Comparison of ENCODE assay signal across 18 mouse cellular contexts in genomic region chr11:115690356-115690755, GRCm38 (mm10). TPM values are rescaled to one million over a fixed set of nuclear protein-coding genes. Genes with fewer than 3 reads are reported as not detected.
A peak's percentile ranks its signal among the peaks of the same experiment; 100 is the strongest.
DNase-seq lines count a peak whose midpoint lies in the region; ATAC-seq and TF ChIP-seq lines count a peak whose summit lies in the region.
"Had no signal": no experiment of that assay in that cellular context is flagged by ENCODE, and none has a peak within 500 bp of the region (broad histone marks: within the 10 kb centered on the region; RNA-seq: fewer than 3 reads in every experiment).

No protein-coding gene starts in this region.

- H3K36me3 ChIP-seq in heart, embryonic 10.5 days: peaks cover 28% of the 10 kb centered on the region
- H3K36me3 ChIP-seq in testis, adult 2 months (ENCODE audit: control insufficient read depth, insufficient read depth, low read length): no peaks in the 10 kb centered on the region

- H3K4me1 ChIP-seq in heart, embryonic 10.5 days: peaks cover 38% of the 10 kb centered on the region
- peaks cover 3% of the 10 kb centered on the region; the same call in 1 of the 2 replicates for H3K4me1 ChIP-seq in testis, adult 2 months (ENCODE audit: control insufficient read depth, insufficient read depth, low read length)

- TF ChIP-seq CTCF in testis, adult 2 months (IDR thresholded peaks at IDR 0.05; ENCODE audit: control insufficient read depth, insufficient read depth, insufficient replicate concordance, low read depth, low read length): no peak

- ATAC-seq in inflammation-experienced regulatory T-cells, adult 6 months: no peak
- ATAC-seq: forebrain, postnatal 0 days; intestine, embryonic 16.5 days; midbrain, embryonic 16.5 days had no signal

- 79% methylated on average over 5 of the region's 5 CpGs for WGBS in heart, embryonic 10.5 days

- H3K27me3 ChIP-seq in heart, embryonic 10.5 days (ENCODE audit: insufficient read depth, poor library complexity, severe bottlenecking): no peaks in the 10 kb centered on the region
- H3K27me3 ChIP-seq in testis, adult 2 months (ENCODE audit: control insufficient read depth, insufficient read depth, low read length): no peaks in the 10 kb centered on the region
- H3K27me3 ChIP-seq: limb, embryonic 15.5 days; megakaryocyte, embryonic 14.5 days had no signal

- no peak for TF ChIP-seq POLR2A in testis, adult 2 months (IDR thresholded peaks at IDR 0.05; ENCODE audit: control insufficient read depth, low read depth, low read length)

- H3K9me3 ChIP-seq in heart, embryonic 10.5 days: no peaks in the 10 kb centered on the region
- H3K9me3 ChIP-seq: G1E; hindbrain, embryonic 10.5 days; limb, embryonic 15.5 days had no signal

- no peak overlapping the region for H3K4me3 ChIP-seq in heart, embryonic 10.5 days
- no peak overlapping the region for H3K4me3 ChIP-seq in testis, adult 2 months (ENCODE audit: control insufficient read depth, low read depth, low read length)
- H3K4me3 ChIP-seq: hindbrain, embryonic 10.5 days; limb, embryonic 15.5 days; megakaryocyte, embryonic 14.5 days had no signal

- DNase-seq in heart, embryonic 10.5 days (ENCODE audit: low spot score): no peak
- DNase-seq in heart, postnatal 4 days: no peak
- DNase-seq in testis, postnatal 10 days (ENCODE audit: low spot score): no peak
- peak; percentile 58 for DNase-seq in lung, postnatal 10 days
- no peak for DNase-seq in cerebellum, postnatal 10 days
- DNase-seq: cerebellum, postnatal 36 days; forebrain, postnatal 0 days; gastrocnemius, postnatal 14 days; layer of hippocampus, adult 9-11 months; right cerebral cortex, postnatal 25 days had no signal

- 0 out of 2 replicates have a peak overlapping the region, but pooled peaks have one; percentile 49 for H3K27ac ChIP-seq in heart, embryonic 10.5 days
- H3K27ac ChIP-seq in testis, adult 2 months (ENCODE audit: control insufficient read depth, insufficient read depth, low read depth, low read length): peak overlapping the region; percentile 54; the same call in 1 of the 2 replicates
- H3K27ac ChIP-seq: hindbrain, embryonic 10.5 days; limb, embryonic 15.5 days had no signal

RNA-seq across cellular contexts. Expression of gene Grb2, which starts 18.0 kb away (rescaled TPM):
- polyA plus RNA-seq in heart, embryonic 10.5 days (2016; fragmentation: Nextera tagmentation; extraction: Ambion mirVana): 78.4 and 107 TPM in 2 replicates
- 100 to 1,000 TPM; 119 to 134 TPM for total RNA-seq in heart, postnatal 4 days (2021)
- polyA plus RNA-seq in testis, adult 2 months (2012; rRNA removed): 7.7 TPM in 2 replicates
- polyA plus RNA-seq in inflammation-experienced regulatory T-cells, adult 6 months (2017; shearing (Covaris generic)): 10 to 100 TPM; 31.7 to 35.5 (median 33.8) TPM
